Mouse (Mus musculus) erythroid progenitor cell, adult 5-6 weeks (primary cell): Measurements from ENCODE around the gene Cpn1. TPM values are rescaled to one million over a fixed set of nuclear protein-coding genes. Genes with fewer than 3 reads are reported as not detected.

Source experiments
- ATAC-seq: replicated peaks from 2 replicates; pipeline ENCODE4 v1.8.0; 2016; ENCODE audit warnings: moderate number of reproducible peaks, mild to moderate bottlenecking, moderate TSS enrichment, inconsistent platforms; ENCODE audit not compliant: poor library complexity, low FRiP score, severe bottlenecking
- total RNA-seq, 2 experiments: library from RNA; stranded (forward) in 1 of 2; stranded (reverse) in 1 of 2; fragments of 150-400 nt in 1 of 2; fragments of 186-747, 209-891 nt in 1 of 2; gene quantifications; 2 replicates each; pipeline versions ENCODE4 v1.2.3 to v1.2.4; 2015 to 2017; ENCODE audit warnings: low replicate concordance in 2 of 2

Gene Cpn1
- total RNA-seq, 2 experiments from 2014 or later = not detected

DNA sequence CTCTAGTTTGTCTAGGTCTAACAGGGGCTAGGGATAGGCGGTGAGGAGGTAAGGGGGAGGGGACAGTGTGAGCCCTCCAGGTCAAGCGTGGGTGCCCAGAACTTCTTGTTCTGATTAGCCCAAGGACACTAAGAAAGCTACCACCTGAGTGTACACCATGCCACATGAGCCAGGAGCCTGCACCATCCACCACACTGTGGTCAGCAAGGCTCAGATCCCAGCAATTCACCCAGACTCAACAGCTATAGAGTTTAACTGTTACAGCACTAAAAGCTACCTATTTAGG lies 69.0 kb downstream of the Cpn1 start:
- ATAC-seq = no peak

DNA sequence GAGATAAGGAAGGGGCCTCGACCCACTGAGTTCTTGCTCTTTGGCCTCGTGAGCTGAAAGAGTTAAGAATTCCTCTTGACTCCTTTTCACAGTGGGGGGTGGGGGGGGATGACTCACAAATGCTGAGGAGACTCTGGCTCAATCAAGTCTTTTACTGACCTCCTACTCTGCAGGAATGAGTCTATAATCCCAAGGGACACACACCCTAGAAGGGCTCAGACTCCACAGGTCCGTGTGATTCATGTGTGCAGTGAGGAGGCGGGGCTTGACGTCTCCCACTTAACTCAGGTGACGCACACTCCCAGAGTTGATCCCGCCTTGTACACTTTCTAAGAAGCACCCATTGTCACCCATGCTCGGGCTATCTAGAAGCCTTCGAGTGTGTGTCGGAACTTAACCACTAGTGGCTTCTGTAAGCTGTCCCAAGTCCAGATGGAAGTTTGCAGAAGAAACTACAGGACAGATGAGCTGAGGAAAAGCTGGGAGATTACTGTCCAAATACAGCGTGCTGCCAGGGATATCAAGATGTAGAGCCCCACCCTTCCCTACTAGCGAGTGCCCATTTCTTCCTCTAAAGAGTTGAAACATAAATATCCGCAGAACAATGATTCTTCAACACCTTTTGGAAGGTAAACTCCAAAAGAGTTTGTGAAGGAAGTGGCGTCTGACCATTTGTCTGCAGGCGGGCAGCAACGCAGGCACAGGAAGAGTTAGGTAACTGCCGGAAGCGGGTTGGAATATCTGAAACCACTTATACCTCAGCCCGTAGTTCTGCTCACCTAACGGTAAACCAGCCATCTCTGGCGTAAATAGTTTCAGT lies 69.6 kb downstream of the Cpn1 start:
- ATAC-seq = no peak

DNA sequence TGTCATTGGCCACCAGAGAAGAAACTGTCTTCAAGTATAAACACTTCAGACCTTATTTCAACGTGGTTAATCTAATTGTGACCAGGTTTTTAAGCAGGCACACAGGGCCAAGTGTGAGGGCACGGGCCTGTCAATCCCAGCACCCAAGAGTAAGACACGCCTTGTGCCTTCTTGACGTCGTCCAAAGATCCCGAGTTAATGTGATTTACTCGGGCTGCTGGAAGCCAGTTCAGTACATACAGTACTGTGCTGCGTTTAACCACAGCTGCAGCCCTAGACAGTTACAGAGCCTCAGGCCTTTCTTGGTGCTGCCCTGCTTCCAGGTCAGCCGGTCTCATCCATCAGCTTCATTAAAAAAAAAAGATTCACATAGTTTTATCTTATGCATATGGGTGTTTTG lies 70.9 kb downstream of the Cpn1 start:
- no peak for ATAC-seq

DNA sequence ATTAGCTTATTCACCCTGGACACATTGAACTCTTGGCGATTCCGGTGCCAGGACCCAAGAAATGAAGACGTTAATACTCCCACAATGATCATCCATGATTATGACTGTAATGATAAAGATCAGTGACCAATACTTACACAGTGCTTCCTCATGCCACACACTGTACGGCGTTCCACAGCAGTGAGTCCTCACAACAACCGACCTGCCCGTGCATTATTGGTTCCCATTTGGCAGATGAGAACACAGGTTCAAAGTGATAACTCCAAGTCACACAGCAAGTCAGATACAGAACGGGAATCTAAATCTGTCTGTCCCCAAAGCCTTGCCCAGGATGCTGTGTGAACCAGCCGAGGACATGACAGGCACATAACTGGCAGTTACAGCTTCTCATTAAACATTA lies 71.4 kb downstream of the Cpn1 start:
- no peak for ATAC-seq

DNA sequence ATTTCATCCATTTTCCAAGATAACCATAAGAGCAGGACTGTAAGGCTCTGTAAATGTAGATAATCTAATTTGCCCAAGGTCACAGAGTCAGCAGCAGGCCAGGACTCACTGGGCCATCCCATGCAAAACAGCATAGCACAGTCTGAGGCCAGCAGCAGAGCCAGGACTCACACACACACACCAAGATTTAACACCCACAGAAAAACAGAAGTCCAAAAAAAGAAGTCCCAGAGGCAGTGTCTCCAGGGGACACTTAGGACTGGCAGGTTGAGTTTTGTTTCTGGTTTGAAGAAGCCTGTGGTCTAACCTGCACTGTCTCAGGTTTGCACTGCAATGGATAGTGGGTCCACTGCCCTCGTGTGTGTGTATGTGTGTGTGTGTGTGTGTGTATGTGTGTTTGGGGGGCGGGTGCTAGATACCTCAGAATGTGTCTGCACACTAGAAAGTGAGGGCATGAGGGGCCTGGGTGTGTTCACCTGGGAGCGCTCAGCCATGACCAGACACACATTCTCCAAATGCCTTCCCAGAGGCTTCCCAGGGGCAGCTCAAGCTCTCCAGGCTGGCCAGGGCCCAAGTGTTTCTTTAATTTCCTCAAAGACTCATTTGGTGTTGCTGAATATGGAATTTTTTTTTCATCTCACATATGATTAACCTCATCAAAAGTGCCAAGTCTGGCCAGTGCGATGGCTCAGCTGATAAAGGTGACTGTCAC lies 73.4 kb downstream of the Cpn1 start:
- no peak for ATAC-seq

DNA sequence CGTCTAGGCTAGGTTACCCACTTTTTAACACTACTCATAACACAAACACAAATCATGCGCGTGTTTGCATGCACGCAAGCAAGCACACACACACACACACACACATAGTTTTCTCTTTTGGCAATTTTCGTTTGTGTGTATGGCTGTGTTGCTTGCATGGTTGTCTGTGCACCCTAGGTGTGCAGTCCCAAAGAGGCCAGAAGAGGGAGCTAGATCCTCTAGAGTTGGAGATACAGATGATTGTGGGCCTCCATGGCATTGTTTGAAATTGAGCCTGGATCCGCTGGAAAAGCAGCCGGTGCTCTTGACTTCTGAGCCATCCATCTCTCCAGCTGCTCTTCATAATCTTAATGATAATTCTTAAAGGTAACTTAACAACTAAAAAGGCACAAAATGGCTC lies 79.9 kb downstream of the Cpn1 start:
- no peak for ATAC-seq

Other genes with a start within 250 kb of the Cpn1 start
- gene Cutc, start 233.6 kb downstream of the Cpn1 start, total RNA-seq (2015; ENCODE audit: low replicate concordance) = 5.0 and 10.8 TPM in 2 replicates
- gene Cutc, start 233.6 kb downstream of the Cpn1 start, total RNA-seq (2017; ENCODE audit: low replicate concordance) = 1.8 TPM in 1 of 2 replicates, not detected in the other
- 2.2 and 2.5 TPM in 2 replicates for gene Cox15, start 233.6 kb downstream of the Cpn1 start, total RNA-seq (2015; ENCODE audit: low replicate concordance)
- 6.2 and 13.8 TPM in 2 replicates for gene Cox15, start 233.6 kb downstream of the Cpn1 start, total RNA-seq (2017; ENCODE audit: low replicate concordance)
- 8.3 TPM in 1 of 2 replicates, not detected in the other for gene Abcc2, start 204.4 kb downstream of the Cpn1 start, total RNA-seq (2015; ENCODE audit: low replicate concordance)
- 0.26 TPM in 1 of 2 replicates, not detected in the other for gene Abcc2, start 204.4 kb downstream of the Cpn1 start, total RNA-seq (2017; ENCODE audit: low replicate concordance)
- 2.5 and 5.0 TPM in 2 replicates for gene Dnmbp, start 46.4 kb downstream of the Cpn1 start, total RNA-seq (2015; ENCODE audit: low replicate concordance)
- gene Dnmbp, start 46.4 kb downstream of the Cpn1 start, total RNA-seq (2017; ENCODE audit: low replicate concordance) = 1.5 and 2.3 TPM in 2 replicates
- not detected in 2 replicates for gene Cyp2c23, start 42.7 kb upstream of the Cpn1 start, total RNA-seq (2015; ENCODE audit: low replicate concordance)
- gene Cyp2c23, start 42.7 kb upstream of the Cpn1 start, total RNA-seq (2017; ENCODE audit: low replicate concordance) = not detected in 2 replicates
- 6.3 and 10.5 TPM in 2 replicates for gene Erlin1, start 83.2 kb upstream of the Cpn1 start, total RNA-seq (2015; ENCODE audit: low replicate concordance)
- 1.9 and 2.7 TPM in 2 replicates for gene Erlin1, start 83.2 kb upstream of the Cpn1 start, total RNA-seq (2017; ENCODE audit: low replicate concordance)
- gene Chuk, start 120.9 kb upstream of the Cpn1 start, total RNA-seq (2015; ENCODE audit: low replicate concordance) = 37.1 and 52.8 TPM in 2 replicates
- gene Chuk, start 120.9 kb upstream of the Cpn1 start, total RNA-seq (2017; ENCODE audit: low replicate concordance) = 64.1 and 90.7 TPM in 2 replicates
- gene Cwf19l1, start 149.3 kb upstream of the Cpn1 start, total RNA-seq (2015; ENCODE audit: low replicate concordance) = 5.4 and 23.1 TPM in 2 replicates
- 4.1 and 8.6 TPM in 2 replicates for gene Cwf19l1, start 149.3 kb upstream of the Cpn1 start, total RNA-seq (2017; ENCODE audit: low replicate concordance)
- gene Bloc1s2, start 159.9 kb upstream of the Cpn1 start, total RNA-seq (2015; ENCODE audit: low replicate concordance) = 32.1 and 50.7 TPM in 2 replicates
- 8.8 and 13.7 TPM in 2 replicates for gene Bloc1s2, start 159.9 kb upstream of the Cpn1 start, total RNA-seq (2017; ENCODE audit: low replicate concordance)
- gene Pkd2l1, start 205.9 kb upstream of the Cpn1 start, total RNA-seq (2015; ENCODE audit: low replicate concordance) = not detected in 2 replicates
- gene Pkd2l1, start 205.9 kb upstream of the Cpn1 start, total RNA-seq (2017; ENCODE audit: low replicate concordance) = not detected in 2 replicates
- not detected in 2 replicates for gene Scd3, start 216.7 kb upstream of the Cpn1 start, total RNA-seq (2015; ENCODE audit: low replicate concordance)
- not detected in 2 replicates for gene Scd3, start 216.7 kb upstream of the Cpn1 start, total RNA-seq (2017; ENCODE audit: low replicate concordance)